Mouse (Mus musculus) erythroblast, embryonic 14.5 days (primary cell): ENCODE data around the gene Asb16.

Experiments used
- GATA1 ChIP-seq: IDR thresholded peaks from 2 replicates; pipeline ENCODE4 v1.6.1; 2012; ENCODE audit warnings: low read length, inconsistent platforms, mixed read lengths
- TAL1 ChIP-seq: IDR thresholded peaks from 3 replicates; pipeline ENCODE4 v1.6.1; 2012; ENCODE audit warnings: low read length, inconsistent platforms, mixed read lengths

DNA sequence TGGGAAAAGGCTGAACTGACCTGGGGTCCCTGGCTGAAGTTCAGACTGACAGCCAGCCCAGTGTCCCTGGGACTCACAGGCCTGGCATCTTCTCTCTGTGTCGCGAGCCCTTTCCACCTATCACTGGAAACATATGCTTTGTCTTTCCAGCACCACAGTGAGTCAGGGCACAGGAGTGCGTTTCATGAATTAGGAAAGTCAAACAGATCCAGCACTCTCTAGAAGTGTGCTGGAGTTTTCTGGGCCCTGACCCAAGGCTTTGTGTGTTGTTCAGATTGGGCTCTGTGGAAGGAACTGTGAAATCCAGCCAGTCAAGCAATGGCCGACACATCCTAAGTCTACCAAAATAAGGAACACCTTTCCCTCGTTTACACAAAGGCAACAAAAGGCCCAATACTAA, 43.3 kb upstream of the Asb16 start:
- TF ChIP-seq TAL1 (no peak), GATA1 (no peak)
